Mouse (Mus musculus) 3T3-L1 (cell line): ENCODE measurements around the gene L3mbtl1.
"Not testable (repeated sequence)": the region's sequence is repeated elsewhere in the genome, so short reads cannot be mapped to it uniquely, and the experiment has no call there.

Experiments used
- DNase-seq: peaks from one replicate; pipeline ENCODE4 v3.0.0-alpha.2; 2015; ENCODE audit warnings: low read depth, low spot score

Gene L3mbtl1

DNA sequence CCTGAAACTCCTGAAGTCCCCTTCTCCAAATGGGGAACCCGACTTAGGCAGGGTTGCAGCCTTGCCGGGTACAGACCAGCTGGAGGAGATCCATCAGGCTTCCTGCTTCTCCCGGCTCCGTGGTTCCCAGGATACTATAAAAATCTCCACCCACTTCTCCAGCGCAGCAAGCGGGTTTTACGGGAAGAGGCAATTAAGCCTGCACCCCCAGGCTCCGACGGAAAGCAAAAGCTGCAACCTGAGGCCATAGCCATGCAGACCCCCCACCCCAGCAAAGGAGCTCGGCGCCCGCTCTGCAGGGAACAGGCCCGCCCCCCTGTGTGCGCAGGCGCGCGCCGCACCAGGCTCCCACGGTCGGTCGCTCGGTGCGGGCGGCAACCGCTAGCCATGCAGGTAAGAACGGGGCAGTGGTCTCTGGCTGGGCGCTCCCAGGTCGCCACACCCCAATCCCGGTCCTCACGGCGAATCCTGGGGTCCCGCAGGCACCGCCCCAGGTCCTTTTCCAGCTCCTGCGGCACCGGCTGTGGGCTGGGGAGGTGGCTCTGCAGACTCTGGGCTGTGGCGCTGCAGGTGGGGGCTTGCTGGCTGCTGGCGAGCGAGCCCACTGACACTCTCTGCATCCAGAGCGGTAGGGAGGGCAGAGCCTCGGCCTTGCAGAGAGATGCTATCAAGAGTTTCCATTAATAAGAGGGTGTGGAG is at the start of gene L3mbtl1:
TSS of gene L3mbtl1 (plus strand) at position 325 of the 699 bp plus-strand sequence.
- no peak for DNase-seq

DNA sequence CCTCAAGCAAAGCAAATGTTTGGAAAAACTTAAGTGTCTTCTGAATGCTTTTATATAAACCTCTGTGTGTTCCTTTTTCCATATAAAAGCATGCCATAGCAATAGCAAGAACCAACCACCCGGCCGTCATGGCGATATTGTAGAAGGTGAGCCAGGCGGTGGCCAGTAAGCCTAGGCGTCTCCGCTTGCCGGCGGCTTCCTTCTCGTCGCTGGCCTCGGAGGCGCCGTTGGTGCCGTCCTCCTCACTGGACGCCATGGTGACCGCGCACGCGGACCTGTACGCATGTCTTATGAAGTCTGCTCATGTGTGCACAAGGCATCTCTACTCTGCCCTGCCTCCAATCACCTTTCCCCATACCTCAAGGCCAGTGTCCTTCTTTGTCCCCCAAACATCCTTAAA is 44.0 kb upstream of the L3mbtl1 start:
- not testable (repeated sequence) for DNase-seq

DNA sequence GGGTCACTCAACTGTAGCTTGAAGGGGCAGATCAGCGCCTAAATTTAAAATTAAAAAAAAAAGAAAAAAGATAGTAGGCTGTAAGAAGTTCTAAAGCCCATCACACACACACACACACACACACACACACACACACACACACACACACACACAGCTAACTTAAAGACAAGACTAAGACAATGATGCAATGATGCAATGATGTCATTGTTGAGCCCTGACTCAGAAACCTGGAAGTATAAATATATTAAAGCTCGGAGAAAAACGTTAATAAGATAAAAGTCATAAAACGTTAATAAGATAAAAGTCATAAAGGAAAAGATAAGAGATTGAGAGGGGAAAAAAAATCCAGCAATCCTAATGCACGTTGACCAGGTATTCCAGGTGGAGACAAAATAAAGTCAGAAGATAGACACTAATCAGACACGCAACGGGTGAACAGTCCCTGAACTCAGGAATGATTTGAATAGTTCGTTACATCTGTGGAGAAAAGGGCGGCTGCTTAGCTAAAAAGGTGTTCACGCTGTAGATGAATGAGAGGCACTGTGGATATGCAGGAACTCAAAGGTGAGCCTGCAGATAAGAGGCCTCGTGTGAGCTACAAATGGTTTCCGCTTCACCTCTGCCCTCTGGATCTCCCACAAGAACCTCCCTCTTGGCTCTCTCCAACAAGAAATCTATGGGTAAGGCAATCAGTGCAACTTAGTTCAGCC is 43.2 kb upstream of the L3mbtl1 start:
- no peak for DNase-seq

DNA sequence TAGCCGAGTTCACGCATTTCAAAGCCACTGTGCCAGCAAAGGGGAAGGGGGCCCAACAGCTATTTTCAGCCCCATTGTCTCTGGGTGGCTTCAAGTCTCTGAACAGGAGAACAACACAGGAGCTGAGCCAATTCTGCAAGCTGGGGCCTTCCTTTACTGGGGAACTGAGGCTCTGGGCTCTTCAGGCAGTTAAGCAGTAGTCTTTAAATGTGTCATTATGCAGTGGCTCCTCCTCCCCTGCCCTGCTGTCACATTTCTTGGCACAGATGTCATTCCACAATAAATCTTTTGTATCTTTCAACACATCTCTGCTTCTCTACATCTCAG is 42.7 kb upstream of the L3mbtl1 start:
- peak; percentile 12 for DNase-seq

DNA sequence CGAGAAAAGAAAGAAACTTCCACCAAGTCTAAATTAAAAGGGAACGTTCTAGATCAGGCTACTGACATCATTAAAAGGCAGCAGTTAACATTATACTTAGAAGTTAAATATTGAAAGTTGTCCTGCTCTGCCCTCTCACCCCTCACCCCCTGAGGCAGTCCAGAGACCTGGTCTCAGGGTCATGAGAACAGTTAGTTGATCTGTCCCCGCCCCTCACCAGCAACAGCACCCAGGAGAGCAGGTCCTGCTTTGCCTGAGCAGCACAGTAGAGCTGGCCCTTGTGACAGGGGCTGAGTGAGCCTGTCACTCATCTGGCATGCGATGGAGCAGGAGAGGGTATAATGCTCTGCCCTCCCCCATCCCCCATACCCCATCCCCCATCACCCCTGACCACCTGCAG is 37.4 kb upstream of the L3mbtl1 start:
- DNase-seq = no peak

DNA sequence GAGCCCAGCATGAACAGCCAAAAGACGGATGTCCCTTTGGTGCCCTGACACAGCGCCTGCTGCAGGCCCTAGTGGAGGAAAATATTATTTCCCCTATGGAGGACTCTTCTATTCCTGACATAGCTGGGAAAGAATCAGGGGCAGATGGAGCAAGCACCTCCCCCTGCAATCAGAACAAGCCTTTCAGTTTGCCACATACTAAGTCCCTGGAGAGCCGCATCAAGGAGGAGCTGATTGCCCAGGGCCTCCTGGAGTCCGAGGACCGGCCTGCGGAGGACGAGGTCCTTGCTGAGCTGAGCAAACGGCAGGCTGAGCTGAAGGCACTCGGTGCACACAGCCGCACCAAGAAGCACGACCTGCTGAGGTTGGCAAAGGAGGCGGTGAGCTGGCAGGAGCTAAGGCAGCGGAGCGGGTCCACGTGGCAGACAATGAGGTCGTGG is 35.2 kb upstream of the L3mbtl1 start:
- no peak for DNase-seq

DNA sequence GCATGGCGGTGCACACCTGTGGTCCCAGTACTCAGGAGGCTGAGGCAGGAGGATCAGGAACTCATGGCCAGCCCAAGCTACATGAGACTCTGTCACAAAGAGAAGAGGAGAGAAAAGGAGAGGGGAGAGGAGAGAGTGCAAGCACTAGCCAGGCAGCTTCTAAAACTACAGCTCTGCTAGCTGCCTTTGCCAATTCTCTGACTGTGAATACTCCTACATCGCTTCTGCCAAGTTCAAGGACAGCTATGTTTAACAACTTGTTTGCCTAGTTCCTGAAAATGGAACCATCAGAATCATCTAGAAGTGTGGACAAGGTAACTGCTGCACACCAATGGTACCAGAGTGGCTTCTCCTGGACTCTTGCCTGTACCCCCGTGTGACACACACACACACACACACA is 29.2 kb upstream of the L3mbtl1 start:
- DNase-seq = no peak

DNA sequence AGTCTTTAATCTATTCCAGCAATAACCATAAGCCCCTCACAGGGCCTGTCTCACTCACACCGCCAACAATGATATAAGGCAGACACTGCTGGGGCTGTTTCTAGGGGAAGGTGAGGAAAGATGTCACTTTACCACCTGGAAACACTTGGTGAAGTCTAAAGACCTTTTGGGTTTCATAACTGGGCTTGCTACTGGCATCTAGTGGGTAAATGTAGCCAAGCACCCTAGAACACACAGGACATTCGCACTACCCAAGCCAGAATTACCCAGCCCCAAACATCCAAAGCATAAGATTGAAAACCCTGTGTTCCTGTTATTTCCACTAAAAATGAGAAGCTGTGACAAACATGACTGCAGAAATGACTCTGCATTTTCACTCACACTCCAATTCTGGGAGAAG is 28.8 kb upstream of the L3mbtl1 start:
- DNase-seq = peak; percentile 55

DNA sequence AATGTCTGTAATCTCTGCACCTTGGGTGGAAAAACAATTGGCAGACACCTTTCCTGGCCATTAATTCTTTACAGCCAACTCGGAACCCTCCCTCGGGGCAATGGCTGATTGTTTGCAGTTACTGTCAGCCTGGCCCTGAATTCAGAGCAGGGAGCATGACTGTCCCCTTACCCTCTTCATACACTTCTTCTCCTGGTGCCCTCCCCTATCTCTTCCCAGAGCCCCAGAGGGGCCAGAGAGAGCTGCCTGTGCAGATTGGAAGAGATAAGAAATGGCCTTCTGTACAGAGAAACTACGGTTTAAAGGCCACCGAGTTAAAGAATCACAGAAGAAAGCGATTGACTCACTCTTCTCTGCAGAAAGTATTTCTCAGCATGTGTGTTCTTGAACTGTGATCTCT is 23.3 kb upstream of the L3mbtl1 start:
- no peak for DNase-seq

DNA sequence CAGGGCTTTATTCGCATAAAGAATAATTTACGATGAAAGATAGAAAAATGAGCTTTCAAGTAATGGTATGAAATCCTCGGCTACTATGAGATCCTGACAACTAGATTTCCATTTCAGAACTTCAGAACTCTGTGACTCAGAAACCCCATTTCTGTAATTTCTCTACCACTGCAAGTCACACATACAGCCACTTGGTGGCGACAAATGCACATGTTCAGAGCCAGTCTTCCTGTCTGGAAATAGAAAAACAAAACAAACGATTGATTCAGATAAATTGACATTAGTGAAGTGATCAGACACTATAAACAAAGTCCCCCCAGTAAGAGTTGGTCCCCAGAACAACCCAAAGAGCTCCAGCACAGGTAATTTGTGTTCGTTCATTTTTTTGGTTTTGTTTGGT is 21.1 kb upstream of the L3mbtl1 start:
- DNase-seq = peak; percentile 85

DNA sequence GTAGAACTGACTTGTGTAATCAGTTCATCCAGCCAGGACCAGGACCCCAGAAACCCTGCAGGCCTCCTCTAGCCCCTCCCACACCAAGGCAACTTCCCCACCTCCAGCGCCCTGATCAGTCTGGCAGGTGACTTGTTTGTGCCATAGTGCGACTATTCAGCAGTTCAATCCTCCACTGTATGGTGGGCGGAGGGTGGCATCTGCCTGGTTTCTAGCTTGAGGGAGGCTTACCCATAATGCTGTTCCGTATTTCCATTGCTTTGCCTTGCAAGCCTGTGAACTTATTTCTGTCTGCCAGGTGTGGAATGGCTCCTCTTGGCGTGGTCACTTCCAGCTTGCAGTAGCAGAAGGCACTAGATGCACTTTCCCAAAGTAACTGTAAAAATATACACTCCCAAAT is 20.4 kb upstream of the L3mbtl1 start:
- DNase-seq = no peak

DNA sequence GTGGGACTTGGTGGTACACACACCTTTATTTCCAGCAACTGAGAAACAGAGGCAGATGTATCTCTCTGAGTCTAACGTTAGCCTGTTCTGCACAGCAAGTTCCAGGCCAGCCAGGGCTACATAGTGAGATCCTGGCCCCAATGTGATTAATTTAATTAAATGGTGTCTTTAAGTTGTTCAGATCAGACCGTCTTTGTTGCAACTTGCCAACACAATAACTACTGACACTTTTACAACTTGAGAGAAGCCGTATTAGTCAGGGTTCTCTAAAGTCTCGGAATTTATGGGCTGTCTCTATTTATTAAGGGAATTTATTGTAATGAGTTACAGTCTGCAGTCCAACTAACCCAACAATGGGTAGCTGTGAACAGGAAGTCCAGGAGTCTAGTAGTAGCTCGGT is 19.1 kb upstream of the L3mbtl1 start:
- no peak for DNase-seq

DNA sequence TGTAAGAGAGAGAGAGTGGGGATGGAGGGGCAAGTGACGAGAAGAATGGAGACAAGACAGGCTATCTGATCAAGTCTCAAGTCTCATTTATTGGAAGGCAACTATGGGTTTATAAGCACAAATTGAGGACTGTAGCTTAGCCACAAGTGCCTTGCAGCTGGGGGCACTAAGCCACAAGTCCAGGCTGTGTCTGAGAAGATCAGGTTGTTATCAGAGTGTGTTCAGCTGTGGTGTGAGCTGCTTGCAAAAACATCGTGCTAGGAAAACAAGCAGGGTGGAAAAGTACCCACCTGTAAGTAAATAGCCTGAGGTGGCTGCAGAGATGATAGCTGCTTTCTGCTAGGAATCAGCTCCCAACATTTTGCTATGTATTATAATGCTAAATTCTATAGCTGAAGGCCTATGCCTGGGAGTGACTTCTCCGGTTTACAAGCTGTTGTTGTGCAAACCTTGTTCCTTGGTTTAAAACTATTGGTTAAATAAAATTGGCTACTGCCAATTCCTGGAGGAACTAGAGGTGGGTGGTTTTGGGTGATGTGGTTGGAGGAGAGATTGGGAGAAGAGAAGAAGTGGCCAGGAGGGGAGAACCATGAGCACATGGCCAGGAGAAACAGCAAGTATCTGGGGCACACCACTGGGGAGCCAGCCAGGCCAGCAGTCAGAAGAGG is 15.2 kb upstream of the L3mbtl1 start:
- DNase-seq = no peak

DNA sequence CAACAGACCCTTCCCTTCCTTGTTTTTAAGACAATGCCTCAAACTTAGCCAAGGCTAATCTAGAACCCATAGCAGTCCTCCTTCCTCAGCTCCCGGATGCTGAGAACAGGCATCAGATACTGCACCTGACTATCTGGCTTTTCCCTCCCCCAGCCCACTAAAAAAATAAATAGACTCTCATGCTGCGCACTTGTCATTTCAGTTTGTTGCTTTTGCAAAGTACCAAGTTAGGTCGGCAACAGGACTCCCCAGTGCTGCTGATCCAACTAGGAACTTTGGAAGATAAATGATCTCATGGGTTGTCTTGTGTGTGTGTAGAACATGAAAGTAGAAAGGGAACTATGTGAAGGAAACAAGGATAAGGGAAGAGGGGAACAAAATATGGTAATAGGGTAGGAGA is 13.6 kb upstream of the L3mbtl1 start:
- DNase-seq = no peak

DNA sequence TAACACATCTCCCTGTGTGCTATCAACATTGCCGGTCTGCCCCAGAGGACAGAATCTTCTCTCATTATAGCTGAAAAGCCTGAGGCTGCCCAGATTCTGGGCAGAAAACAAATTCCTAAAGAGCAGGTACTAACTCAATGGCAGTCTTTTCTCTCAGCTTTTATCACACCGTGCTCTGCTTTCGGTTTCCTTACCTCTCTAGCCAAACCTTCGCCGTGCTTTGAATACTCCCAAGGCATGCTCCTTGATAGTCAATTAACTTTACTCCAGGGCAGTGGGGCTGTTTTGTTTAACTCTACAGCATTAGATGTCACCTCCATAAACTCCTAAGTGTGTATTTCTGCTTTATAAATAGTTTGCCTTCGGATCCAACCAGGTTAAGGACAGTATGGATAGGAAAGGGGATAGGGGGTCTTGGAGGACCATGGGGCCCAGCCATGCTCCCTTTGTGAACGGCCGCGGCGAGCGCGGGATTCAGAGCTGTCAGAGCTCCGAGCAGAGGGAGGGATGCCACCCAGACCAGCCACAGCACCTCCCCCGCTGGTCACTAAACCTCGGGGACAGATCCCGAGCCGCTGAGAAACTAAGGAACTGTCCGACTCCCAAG is 12.7 kb upstream of the L3mbtl1 start:
- peak; percentile 47 for DNase-seq

DNA sequence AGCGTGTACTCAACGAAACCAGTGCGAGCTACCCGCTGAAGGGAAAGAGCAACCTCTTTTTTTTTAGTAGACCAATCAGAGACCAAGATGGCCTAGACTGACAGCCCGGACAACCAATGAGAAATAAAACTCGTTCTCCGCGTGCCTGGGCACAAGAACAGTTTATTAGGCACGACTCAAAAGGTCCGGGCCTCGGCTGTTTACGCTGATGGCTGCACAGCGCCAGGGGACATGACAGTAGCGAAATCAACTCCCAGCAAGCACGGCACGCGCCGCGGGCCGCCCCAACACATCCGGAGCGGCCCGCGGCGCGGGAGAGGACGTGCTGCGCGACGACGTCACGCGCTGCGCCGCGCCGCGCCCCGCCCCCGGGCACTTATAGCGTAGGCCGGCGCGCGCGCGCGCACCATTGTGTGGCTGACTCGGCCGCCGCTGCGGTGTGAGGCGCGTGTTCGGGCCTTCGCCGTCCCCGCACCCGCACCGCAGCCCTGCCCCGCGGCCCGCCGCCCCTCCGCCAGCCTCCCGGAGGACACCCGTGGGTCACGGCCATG is 12.1 kb upstream of the L3mbtl1 start, which contains the start of gene Srsf6:
TSS of gene Srsf6 (plus strand) at position 406 of the 551 bp plus-strand sequence.
- DNase-seq = peak; percentile 91

DNA sequence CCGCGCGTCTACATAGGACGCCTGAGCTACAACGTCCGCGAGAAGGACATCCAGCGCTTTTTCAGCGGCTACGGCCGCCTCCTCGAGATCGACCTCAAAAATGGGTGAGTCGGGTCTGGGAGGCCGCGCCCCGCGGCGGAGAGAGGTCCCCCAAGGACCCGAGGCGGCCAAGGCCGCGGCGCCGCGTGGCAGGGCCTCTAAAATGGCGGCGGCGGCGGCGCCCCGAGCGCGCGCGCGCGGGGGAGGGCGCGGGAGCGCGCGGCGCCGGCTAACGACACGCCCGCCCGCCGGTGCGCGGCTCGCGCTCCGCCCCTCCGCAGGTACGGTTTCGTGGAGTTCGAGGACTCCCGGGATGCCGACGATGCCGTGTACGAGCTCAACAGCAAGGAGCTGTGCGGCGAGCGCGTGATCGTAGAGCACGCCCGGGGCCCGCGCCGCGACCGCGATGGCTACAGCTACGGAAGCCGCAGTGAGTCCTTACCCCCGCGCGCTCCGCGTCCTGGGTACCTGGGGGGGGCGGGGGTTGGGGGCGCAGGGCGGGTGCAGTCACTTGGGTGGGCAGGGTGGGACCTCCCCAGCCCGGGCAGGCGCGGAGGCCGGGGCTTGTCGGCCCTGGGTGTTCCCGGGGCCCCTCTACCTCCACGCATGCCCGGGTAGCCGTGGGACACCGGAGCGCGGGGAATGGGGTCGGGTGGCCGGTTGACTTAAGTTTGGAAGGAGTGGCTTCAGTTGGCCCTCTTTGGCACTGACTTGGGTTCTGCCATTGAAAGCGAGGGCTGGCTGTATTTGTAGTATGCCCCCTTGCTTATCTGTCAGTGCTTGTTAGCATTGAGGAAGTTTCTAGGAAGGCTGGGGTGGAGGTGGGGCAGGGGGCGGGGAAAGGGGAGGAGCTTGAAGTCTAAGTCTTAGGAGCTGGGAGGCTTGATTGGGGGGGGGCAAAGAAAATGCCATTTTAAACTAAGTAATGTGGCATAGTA is 11.3 kb upstream of the L3mbtl1 start:
- peak; percentile 85 for DNase-seq

DNA sequence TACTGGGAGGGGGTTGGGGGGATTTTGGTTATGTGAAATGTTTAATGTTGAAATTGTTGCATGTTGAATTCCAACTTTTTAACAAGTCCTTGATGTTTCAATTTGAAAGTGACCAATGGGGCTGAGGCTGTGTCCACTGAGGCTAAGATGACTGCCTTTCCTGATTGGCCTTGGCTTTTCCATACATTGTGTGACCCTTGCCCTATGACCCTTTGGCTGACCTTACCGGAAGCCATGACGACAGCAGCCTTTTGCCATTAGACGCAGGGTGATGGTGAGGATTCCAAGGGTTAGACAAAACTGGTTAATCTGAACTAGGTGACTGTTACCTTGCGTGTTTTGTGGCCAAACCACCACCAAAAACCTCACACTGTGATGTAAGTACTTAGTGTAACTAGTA is 10.6 kb upstream of the L3mbtl1 start:
- no peak for DNase-seq

DNA sequence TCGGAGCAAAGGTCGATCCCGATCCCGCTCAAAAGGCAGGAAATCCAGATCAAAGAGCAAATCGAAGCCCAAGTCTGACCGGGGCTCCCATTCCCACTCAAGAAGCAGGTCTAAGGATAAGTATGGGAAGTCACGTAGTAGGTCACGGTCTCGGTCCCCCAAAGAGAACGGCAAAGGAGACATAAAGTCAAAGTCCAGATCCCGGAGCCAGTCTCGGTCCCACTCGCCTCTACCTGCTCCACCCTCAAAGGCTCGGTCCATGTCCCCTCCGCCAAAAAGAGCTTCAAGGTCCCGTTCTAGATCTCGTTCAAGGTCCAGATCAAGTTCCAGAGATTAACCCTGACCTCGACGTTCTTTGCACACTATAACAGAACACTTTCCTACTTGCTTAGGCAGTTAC is 8.9 kb upstream of the L3mbtl1 start:
- no peak for DNase-seq

DNA sequence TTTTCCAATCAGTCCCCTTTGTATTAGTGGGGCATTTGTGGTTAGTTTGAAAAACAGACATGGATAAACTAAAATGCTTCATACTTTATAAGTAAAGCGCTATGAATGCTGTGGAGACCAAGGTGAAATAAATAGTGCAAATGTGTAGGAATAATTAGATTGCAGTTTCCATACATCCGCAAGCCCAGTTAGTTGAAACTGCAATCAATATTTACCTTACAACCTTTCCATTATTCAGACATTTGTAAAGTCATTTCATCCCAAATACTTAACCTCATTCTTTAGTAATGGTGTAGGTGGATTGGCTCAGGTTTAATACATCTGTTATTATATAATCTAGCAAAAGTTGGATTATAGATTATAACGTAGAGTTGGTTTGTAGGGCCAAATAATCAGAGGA is 7.6 kb upstream of the L3mbtl1 start:
- no peak for DNase-seq

DNA sequence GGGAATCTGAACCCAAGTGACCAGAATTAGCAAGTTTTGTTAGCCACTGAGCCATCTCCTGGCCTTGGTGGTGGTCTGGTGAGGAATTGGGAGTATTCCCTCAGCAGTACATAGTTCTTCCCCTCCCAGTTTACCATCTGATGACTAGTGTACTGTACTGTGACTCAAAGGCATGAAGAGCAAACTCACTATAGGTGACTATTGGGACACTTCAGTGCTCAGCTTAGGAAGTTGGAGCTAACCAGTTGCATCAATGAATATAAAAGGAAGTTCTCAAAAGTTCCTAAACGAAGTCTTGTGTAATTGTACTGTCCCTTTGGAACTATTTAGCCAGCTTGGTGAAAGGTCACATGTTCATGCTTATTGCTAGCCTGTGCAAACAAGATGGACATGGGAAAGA is 3.7 kb upstream of the L3mbtl1 start:
- DNase-seq = no peak
